Mouse (Mus musculus) C2C12 (cell line): ENCODE measurements around the gene Atcay.

Experiments
- CEBPB ChIP-seq: IDR thresholded peaks from one replicate; pipeline ENCODE4 v1.6.1; 2011; ENCODE audit warnings: low read depth, mild to moderate bottlenecking, control low read depth, moderate library complexity
- CTCF ChIP-seq: IDR thresholded peaks from one replicate; pipeline ENCODE4 v1.5.1; 2011; ENCODE audit not compliant: control insufficient read depth, insufficient read depth, insufficient read length
- MAX ChIP-seq: IDR thresholded peaks from one replicate; pipeline ENCODE4 v1.6.1; 2011; ENCODE audit warnings: mild to moderate bottlenecking, control low read depth
- MYOD1 ChIP-seq: IDR thresholded peaks from one replicate; pipeline ENCODE4 v1.6.1; 2011; ENCODE audit warnings: low read depth; ENCODE audit not compliant: control insufficient read depth, insufficient read length
- MYOG ChIP-seq: IDR thresholded peaks from one replicate; pipeline ENCODE4 v1.6.1; 2011; ENCODE audit not compliant: control insufficient read depth, insufficient read length; ENCODE audit errors: extremely low read depth
- USF1 ChIP-seq: IDR thresholded peaks from one replicate; pipeline ENCODE4 v1.6.1; 2011; ENCODE audit warnings: low read depth, mild to moderate bottlenecking, control low read depth, moderate library complexity

DNA sequence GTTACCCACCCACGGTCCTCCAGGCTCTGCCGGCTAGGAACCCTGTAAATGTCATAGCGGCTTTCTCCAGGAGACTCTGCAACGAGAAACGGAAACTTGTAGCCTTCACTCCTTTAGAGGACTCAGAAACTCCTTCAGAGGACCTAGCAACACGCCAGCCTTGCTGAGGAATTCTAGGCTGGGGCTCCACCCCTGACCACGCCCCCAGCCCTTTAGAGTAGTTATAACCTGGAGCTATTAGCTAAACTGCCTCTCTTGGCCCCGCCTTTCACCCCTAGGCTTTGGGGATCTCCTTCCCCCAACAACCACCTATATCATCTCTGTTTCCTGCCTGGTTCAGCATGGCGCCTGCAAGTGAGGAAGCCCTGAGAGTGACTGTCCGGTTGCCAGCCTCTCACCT, 48.9 kb upstream of the Atcay start:
- no peak for TF ChIP-seq CTCF
- TF ChIP-seq CEBPB = no peak
- TF ChIP-seq MYOD1 = no peak
- no peak for TF ChIP-seq MYOG
- no peak for TF ChIP-seq USF1
- no peak for TF ChIP-seq MAX
